Mouse (Mus musculus) C2C12 (cell line): ENCODE measurements around the gene Myo9a.

ENCODE experiments used
- CTCF ChIP-seq: IDR thresholded peaks from one replicate; pipeline ENCODE4 v1.5.1; 2011; ENCODE audit not compliant: control insufficient read depth, insufficient read depth, insufficient read length
- MYOD1 ChIP-seq: IDR thresholded peaks from one replicate; pipeline ENCODE4 v1.6.1; 2011; ENCODE audit warnings: low read depth; ENCODE audit not compliant: control insufficient read depth, insufficient read length
- USF1 ChIP-seq: IDR thresholded peaks from one replicate; pipeline ENCODE4 v1.6.1; 2011; ENCODE audit warnings: low read depth, mild to moderate bottlenecking, control low read depth, moderate library complexity

DNA sequence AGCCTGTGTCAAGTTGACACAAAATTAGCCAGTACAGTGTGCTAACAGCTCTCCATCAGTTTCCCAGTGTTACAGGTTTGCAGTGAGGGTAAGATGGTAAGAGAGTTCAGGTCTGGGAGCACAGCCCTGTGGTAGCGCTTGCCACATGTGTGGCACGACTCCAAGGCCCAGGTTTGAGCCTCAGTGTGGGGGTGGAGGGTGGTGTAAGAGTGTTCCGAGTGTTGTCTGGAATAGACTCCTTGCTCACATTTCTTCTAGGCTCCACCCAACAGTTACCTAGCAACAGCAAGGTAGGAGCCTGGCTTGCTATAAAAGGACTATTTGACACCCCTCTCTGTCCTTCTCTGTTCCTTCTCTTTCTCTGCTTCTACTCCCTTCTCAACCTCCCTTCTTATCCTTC, 213.7 kb downstream of the Myo9a start:
- TF ChIP-seq CTCF (no peak), USF1 (no peak), MYOD1 (no peak)
